Mouse (Mus musculus) embryo, embryonic 9.5 days (tissue): Measurements from ENCODE around the gene Pitpnm1.

Source experiments
- DNase-seq: peaks from one replicate; pipeline ENCODE4 v3.0.0-alpha.2; 2017; ENCODE audit errors: extremely low spot score

The Pitpnm1 gene

GRCm38 (mm10) chr19:4095802-4096201 is 4.0 kb upstream of the Pitpnm1 start:
- no peak for DNase-seq

GRCm38 (mm10) chr19:4096642-4097440 is 3.0 kb upstream of the Pitpnm1 start, which contains the start of gene Cdk2ap2:
Gene Cdk2ap2, plus strand, starts transcription at chr19:4097182.
- peak; percentile 100 for DNase-seq

GRCm38 (mm10) chr19:4097441-4097825 is 2.4 kb upstream of the Pitpnm1 start:
- no peak for DNase-seq

GRCm38 (mm10) chr19:4098426-4098825 is 1.4 kb upstream of the Pitpnm1 start:
- no peak for DNase-seq

GRCm38 (mm10) chr19:4099056-4099455 is 742 bp upstream of the Pitpnm1 start:
- DNase-seq, result peak; percentile 84

- DNase-seq, result no peak
Measured at GRCm38 (mm10) chr19:4100718-4101261, 992 bp downstream of the Pitpnm1 start.

- no peak for DNase-seq
Measured at GRCm38 (mm10) chr19:4101466-4101865, 1.7 kb downstream of the Pitpnm1 start.

GRCm38 (mm10) chr19:4102049-4102448 is 2.3 kb downstream of the Pitpnm1 start:
- no peak for DNase-seq

GRCm38 (mm10) chr19:4102626-4103025 is 2.8 kb downstream of the Pitpnm1 start:
- no peak for DNase-seq

- DNase-seq, result no peak
Measured at GRCm38 (mm10) chr19:4103294-4103693, 3.5 kb downstream of the Pitpnm1 start.

GRCm38 (mm10) chr19:4103792-4104191 is 4.0 kb downstream of the Pitpnm1 start:
- no peak for DNase-seq

- DNase-seq, result no peak
Measured at GRCm38 (mm10) chr19:4104675-4105194, 4.9 kb downstream of the Pitpnm1 start.

GRCm38 (mm10) chr19:4106654-4107053 is 6.9 kb downstream of the Pitpnm1 start:
- DNase-seq, result no peak

GRCm38 (mm10) chr19:4108535-4108934 is 8.7 kb downstream of the Pitpnm1 start:
- no peak for DNase-seq

GRCm38 (mm10) chr19:4112063-4112960 is 12.5 kb downstream of the Pitpnm1 start:
- no peak for DNase-seq

GRCm38 (mm10) chr19:4113186-4113805 is 13.5 kb downstream of the Pitpnm1 start:
- no peak for DNase-seq

- no peak for DNase-seq
Measured at GRCm38 (mm10) chr19:4113806-4114230, 14.0 kb downstream of the Pitpnm1 start.

- no peak for DNase-seq
Measured at GRCm38 (mm10) chr19:4114551-4114950, 14.8 kb downstream of the Pitpnm1 start.

- DNase-seq, result no peak
Measured at GRCm38 (mm10) chr19:4115144-4115543, 15.3 kb downstream of the Pitpnm1 start.

- no peak for DNase-seq
Measured at GRCm38 (mm10) chr19:4115816-4116215, 16.0 kb downstream of the Pitpnm1 start.

GRCm38 (mm10) chr19:4117006-4117405 is 17.2 kb downstream of the Pitpnm1 start:
- DNase-seq, result no peak

- no peak for DNase-seq
Measured at GRCm38 (mm10) chr19:4118350-4118749, 18.6 kb downstream of the Pitpnm1 start.
